Mouse (Mus musculus) spleen, postnatal 10 days (tissue): Measurements from ENCODE around the gene Grb2.

Source experiments
- DNase-seq, 2 experiments: peaks; one replicate each; pipeline ENCODE4 v3.0.0; 2021 to 2022; ENCODE audit warnings: low spot score in 2 of 2

Grb2 gene

GRCm38 (mm10) chr11:115608421-115609399, 99.7 kb downstream of the Grb2 start:
- DNase-seq: no peak

- no peak for DNase-seq
These were observed 101.7 kb downstream of the Grb2 start for GRCm38 (mm10) chr11:115606733-115607132.

- DNase-seq: no peak
These were observed 104.1 kb downstream of the Grb2 start for GRCm38 (mm10) chr11:115604304-115604696.

DNA sequence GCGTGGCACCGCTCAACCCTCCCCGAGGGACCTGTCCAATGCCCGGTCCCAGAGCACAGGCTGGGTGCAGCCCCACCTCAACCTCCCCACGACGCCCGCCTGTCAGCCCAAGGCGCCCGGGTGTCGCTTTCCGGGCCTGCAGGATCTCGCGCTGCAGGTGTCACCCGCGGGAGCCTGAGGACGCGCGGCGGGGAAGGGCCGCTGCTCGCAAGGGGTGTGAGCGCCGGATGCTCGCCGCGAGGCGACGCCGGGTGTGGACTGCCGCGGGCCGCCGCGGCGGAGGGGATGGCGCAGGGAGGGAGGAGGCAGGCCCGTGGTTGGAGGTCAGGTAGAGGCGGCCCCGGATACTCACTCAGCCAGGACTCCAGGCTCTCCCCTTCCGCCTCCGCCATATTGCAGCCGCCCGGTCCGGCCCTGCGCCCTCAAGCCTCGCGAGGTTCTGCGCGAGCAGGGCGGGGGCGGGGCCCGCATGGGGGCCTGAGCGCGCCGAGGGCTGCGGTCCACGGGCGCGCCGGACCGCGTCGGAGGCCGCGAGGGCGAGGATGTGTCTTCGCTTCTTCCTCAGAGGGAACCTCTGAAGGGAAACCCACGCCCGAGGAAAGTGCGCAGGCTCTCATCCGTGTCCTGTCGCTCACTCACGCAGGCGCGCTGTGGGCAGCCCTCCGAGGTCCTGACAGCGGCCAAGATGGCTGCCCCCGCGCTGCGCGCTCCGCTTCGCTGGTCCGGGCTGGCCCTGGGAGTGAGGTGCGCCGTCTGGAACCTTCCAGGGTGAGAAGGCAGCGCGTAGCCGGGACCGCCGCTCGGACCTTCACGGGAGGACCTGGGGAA, 104.7 kb downstream of the Grb2 start, which contains the start of the genes Mrps7 and Gga3:
Gene Mrps7, plus strand, starts transcription at position 450 of the 828 bp plus-strand sequence.
Gene Gga3, minus strand, starts transcription at position 576 of the 828 bp plus-strand sequence.
- DNase-seq: peak; percentile 95 to 96

DNA sequence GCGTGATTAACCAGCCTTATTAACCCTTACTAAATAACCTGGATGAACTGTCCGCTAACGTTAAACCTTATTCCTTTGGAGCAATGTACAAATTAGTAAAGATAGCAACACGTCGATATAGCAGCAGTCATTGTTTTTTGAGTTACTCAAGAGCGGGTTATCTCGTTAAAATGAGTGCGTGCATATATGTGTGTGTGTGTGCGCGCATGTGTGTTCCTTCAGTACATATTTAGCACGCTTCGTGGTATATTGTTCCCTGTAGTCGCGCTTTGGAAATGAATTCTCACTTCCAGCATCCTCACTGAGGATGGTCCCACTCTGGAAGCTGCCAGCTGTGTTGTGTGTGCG, 105.3 kb downstream of the Grb2 start:
- no peak for DNase-seq

GRCm38 (mm10) chr11:115601174-115601573, 107.2 kb downstream of the Grb2 start:
- no peak for DNase-seq

DNA sequence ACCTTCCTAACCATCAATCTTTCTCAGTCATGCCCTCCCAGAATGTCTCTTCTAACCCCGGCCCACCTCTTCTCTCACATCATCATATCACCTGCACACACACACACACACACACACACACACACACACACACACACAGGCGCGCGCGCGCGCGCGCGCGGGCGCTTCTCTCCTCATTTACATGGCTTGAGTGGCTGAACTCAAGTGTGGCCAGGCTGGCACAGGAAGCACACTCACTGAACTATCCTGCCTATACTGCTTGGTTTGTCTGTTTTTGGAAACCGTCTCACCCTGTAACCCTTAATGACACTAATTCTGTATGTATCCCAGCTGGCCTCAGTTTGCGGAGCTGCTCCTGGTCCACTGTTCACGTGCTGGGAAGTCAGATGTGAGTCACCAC, 107.7 kb downstream of the Grb2 start:
- DNase-seq: no peak

- no peak for DNase-seq
These were observed 108.7 kb downstream of the Grb2 start for GRCm38 (mm10) chr11:115599722-115600121.

DNA sequence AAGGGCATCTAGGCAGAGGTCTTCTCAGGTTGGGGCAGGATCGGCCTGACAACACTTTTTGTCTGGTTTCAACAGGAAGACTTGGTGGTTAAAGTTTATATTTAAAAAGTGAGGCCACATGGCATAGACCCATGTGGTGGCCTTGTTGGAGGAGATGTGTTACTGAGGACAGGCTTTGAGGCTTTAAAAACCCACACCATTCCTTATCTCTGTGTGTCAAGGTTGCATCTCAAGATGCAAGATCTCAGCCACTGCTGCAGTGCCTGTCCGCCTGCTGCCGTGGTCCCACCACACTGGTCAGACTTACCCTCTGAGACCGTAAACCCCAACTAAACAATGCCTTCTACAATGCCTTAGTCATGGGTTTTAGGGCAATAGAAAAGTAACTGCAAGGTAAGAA, 110.1 kb downstream of the Grb2 start:
- DNase-seq: no peak

- DNase-seq: no peak
These were observed 113.2 kb downstream of the Grb2 start for GRCm38 (mm10) chr11:115595209-115595608.
